Mouse (Mus musculus) embryonic fibroblast, embryonic 13.5 days (primary cell): ENCODE results near the gene Eng.

Experiments used
- CTCF ChIP-seq: IDR thresholded peaks from 2 replicates; pipeline ENCODE4 v1.5.1; 2011; ENCODE audit warnings: mild to moderate bottlenecking, control low read depth, low read length, moderate library complexity, borderline replicate concordance; ENCODE audit not compliant: insufficient read depth
- POLR2A ChIP-seq: IDR thresholded peaks from 2 replicates; pipeline ENCODE4 v1.6.1; 2011; ENCODE audit warnings: low read depth, mild to moderate bottlenecking, control low read depth, low read length, moderate library complexity

DNA sequence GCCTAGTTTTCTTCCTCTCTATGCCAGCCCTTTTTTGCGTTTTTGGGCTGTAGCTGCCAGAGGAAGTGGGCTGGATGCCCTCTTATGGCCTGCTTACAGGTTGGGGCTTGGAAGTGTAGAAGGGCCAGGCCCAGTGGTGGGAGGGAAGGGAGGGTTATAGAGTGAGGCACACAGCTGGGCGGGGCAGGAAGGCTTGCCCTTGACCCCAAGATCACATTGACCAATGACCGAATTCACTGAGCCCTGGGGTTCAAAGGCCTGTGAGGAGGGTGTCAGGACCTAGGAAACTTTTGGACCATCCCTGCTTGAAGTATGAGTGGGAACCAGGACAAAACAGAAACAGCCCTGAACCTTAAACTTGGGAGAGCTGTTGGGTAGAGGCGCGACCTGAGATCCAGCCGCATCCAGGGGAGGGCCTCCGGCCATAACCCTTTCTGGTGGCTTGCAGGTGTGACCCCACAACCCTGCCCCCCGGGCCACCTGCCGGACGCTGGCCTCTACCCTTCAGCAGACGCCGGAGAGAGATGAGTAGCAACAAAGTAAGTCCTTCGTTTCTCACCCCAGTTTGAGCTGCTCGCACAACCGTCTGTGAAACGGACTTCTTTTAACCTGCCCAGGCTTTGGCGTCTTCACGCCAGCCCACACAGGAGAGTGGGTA is 37.5 kb upstream of the Eng start:
- TF ChIP-seq CTCF: no peak
- TF ChIP-seq POLR2A: no peak; the same call in 1 of the 2 replicates
